Mouse (Mus musculus): ENCODE data around the gene 1700012A03Rik. TPM values are rescaled to one million over a fixed set of nuclear protein-coding genes. Genes with fewer than 3 reads are reported as not detected.

1700012A03Rik gene
- polyA plus RNA-seq (2015; fragmentation: Nextera tagmentation; extraction: Ambion mirVana) = not detected in 2 replicates

GRCm38 (mm10) chr6:32049951-32050345, at the start of gene 1700012A03Rik:
Gene 1700012A03Rik (plus strand): TSS chr6:32050246.
- Histone ChIP-seq H3K27me3 (ENCODE audit: control insufficient read depth, insufficient read depth, low read length) (no peaks in the 10 kb centered on the region), H3K4me1 (ENCODE audit: control insufficient read depth, insufficient read depth, low read length) (no peaks in the 10 kb centered on the region), H3K4me2 (ENCODE audit: low read depth, low read length) (no peak within 1 kb of the TSS), H3K27ac (ENCODE audit: low read length) (no peak within 1 kb of the TSS), H3K9ac (ENCODE audit: low read length) (no peak within 1 kb of the TSS), H3K9me3 (replicated peaks; ENCODE audit: control insufficient read depth, low read length) (no peaks in the 10 kb centered on the region), H3K4me3 (ENCODE audit: low read length) (no peak within 1 kb of the TSS), H3K36me3 (ENCODE audit: control insufficient read depth, insufficient read depth) (no peaks in the 10 kb centered on the region)
- ATAC-seq (replicated peaks; ENCODE audit: extremely low read depth, insufficient read depth, low FRiP score) = no peak
- 65% methylated on average over 3 of the region's 3 CpGs for WGBS

GRCm38 (mm10) chr6:32004228-32004627, 45.8 kb upstream of the 1700012A03Rik start:
- H3K4me2 ChIP-seq (ENCODE audit: low read depth, low read length) = no peak overlapping the region
- no peaks in the 10 kb centered on the region for H3K36me3 ChIP-seq (ENCODE audit: control insufficient read depth, insufficient read depth)
- H3K27me3 ChIP-seq (ENCODE audit: control insufficient read depth, insufficient read depth, low read length) = no peaks in the 10 kb centered on the region
- H3K9me3 ChIP-seq (replicated peaks; ENCODE audit: control insufficient read depth, low read length) = no peaks in the 10 kb centered on the region
- 88% methylated on average over 10 of the region's 10 CpGs for WGBS
- H3K9ac ChIP-seq (ENCODE audit: low read length) = no peak overlapping the region
- no peaks in the 10 kb centered on the region for H3K4me1 ChIP-seq (ENCODE audit: control insufficient read depth, insufficient read depth, low read length)
- H3K4me3 ChIP-seq (ENCODE audit: low read length) = no peak overlapping the region
- no peak for ATAC-seq (replicated peaks; ENCODE audit: extremely low read depth, insufficient read depth, low FRiP score)
- H3K27ac ChIP-seq (ENCODE audit: low read length) = no peak overlapping the region

- H3K27me3 ChIP-seq (ENCODE audit: control insufficient read depth, insufficient read depth, low read length) = no peaks in the 10 kb centered on the region
- ATAC-seq (replicated peaks; ENCODE audit: extremely low read depth, insufficient read depth, low FRiP score) = no peak
- 64% methylated on average over 2 of the region's 2 CpGs for WGBS
These were observed 44.1 kb upstream of the 1700012A03Rik start for GRCm38 (mm10) chr6:32005914-32006313.

DNA sequence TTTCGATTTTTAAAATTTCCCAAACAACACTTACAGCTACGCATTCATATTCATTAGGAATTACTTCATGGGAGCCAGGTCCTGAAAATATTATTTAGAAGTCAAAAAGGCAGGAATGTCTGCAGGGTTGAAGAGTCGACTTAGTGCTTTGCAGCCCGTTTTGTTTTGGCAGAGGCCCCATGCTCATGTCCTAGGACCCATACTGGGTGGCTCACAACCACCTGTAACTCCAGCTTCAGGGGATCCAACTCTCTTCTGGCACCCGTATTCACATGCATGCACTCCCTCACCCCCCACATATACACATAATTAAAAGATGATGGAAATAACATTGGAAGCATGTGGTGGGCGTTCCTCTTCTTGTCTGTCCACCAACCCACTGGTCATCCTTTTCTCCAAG, 43.7 kb upstream of the 1700012A03Rik start:
- H3K4me3 ChIP-seq (ENCODE audit: low read length) = no peak overlapping the region
- no peak overlapping the region for H3K9ac ChIP-seq (ENCODE audit: low read length)
- no peaks in the 10 kb centered on the region for H3K9me3 ChIP-seq (replicated peaks; ENCODE audit: control insufficient read depth, low read length)
- 75% methylated on average over 6 of the region's 6 CpGs for WGBS
- no peaks in the 10 kb centered on the region for H3K36me3 ChIP-seq (ENCODE audit: control insufficient read depth, insufficient read depth)
- H3K4me2 ChIP-seq (ENCODE audit: low read depth, low read length) = no peak overlapping the region
- no peak for ATAC-seq (replicated peaks; ENCODE audit: extremely low read depth, insufficient read depth, low FRiP score)
- no peaks in the 10 kb centered on the region for H3K27me3 ChIP-seq (ENCODE audit: control insufficient read depth, insufficient read depth, low read length)
- H3K27ac ChIP-seq (ENCODE audit: low read length) = no peak overlapping the region
- H3K4me1 ChIP-seq (ENCODE audit: control insufficient read depth, insufficient read depth, low read length) = no peaks in the 10 kb centered on the region

More at GRCm38 (mm10) chr6:32005914-32006313, 44.1 kb upstream of the 1700012A03Rik start:
- Histone ChIP-seq H3K4me2 (ENCODE audit: low read depth, low read length) (no peak overlapping the region), H3K9me3 (replicated peaks; ENCODE audit: control insufficient read depth, low read length) (no peaks in the 10 kb centered on the region), H3K9ac (ENCODE audit: low read length) (no peak overlapping the region), H3K4me3 (ENCODE audit: low read length) (no peak overlapping the region), H3K27ac (ENCODE audit: low read length) (no peak overlapping the region), H3K36me3 (ENCODE audit: control insufficient read depth, insufficient read depth) (no peaks in the 10 kb centered on the region), H3K4me1 (ENCODE audit: control insufficient read depth, insufficient read depth, low read length) (no peaks in the 10 kb centered on the region)

DNA sequence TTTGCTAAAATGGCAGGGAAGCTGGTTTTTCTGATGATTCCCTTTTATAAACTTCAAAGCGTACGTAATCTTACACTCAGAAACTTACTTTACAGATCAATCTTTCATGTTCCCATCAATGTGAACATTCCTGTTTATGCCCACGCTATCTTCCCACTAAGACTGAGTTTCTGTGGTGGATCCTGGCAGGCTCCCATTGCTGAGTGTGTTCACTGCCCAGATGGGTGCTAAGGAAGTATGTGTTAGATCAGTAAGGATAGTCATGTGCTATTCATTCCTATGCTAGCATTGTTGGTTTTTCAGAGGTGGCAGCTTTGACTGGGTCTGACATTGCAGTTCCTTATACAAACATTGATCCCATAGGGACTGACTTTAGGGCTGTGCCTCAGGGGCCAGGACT, 42.7 kb upstream of the 1700012A03Rik start:
- Histone ChIP-seq H3K4me3 (ENCODE audit: low read length) (no peak overlapping the region), H3K9ac (ENCODE audit: low read length) (no peak overlapping the region), H3K9me3 (replicated peaks; ENCODE audit: control insufficient read depth, low read length) (no peaks in the 10 kb centered on the region), H3K27ac (ENCODE audit: low read length) (no peak overlapping the region), H3K4me1 (ENCODE audit: control insufficient read depth, insufficient read depth, low read length) (no peaks in the 10 kb centered on the region), H3K27me3 (ENCODE audit: control insufficient read depth, insufficient read depth, low read length) (no peaks in the 10 kb centered on the region), H3K4me2 (ENCODE audit: low read depth, low read length) (no peak overlapping the region), H3K36me3 (ENCODE audit: control insufficient read depth, insufficient read depth) (no peaks in the 10 kb centered on the region)
- ATAC-seq (replicated peaks; ENCODE audit: extremely low read depth, insufficient read depth, low FRiP score) = no peak
- 84% methylated on average over 3 of the region's 3 CpGs for WGBS

DNA sequence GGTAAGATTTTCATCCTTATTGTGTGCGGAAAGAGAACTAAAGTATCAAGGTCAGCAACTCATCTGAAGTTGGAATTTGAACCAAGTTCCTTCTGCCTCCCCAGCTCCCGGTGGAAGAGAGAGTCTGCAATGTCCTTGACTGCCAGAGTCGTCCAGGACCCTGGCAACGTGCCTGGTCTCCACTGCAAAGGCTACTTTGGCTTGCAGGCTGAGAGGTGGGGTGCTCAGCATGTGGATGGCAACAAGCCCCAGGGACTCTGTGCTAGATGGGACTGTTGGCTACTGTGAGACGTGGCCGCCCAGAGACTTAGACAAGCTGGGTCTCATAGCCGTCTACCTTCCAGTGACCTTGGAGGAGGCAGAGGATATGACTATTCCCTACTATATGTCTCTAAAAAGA, 33.2 kb upstream of the 1700012A03Rik start:
- Histone ChIP-seq H3K9me3 (replicated peaks; ENCODE audit: control insufficient read depth, low read length) (no peaks in the 10 kb centered on the region), H3K4me1 (ENCODE audit: control insufficient read depth, insufficient read depth, low read length) (peaks cover 14% of the 10 kb centered on the region), H3K4me2 (ENCODE audit: low read depth, low read length) (no peak overlapping the region), H3K4me3 (ENCODE audit: low read length) (no peak overlapping the region), H3K27ac (ENCODE audit: low read length) (no peak overlapping the region), H3K9ac (ENCODE audit: low read length) (no peak overlapping the region), H3K27me3 (ENCODE audit: control insufficient read depth, insufficient read depth, low read length) (no peaks in the 10 kb centered on the region), H3K36me3 (ENCODE audit: control insufficient read depth, insufficient read depth) (no peaks in the 10 kb centered on the region)
- no peak for ATAC-seq (replicated peaks; ENCODE audit: extremely low read depth, insufficient read depth, low FRiP score)
- WGBS = 46% methylated on average over 7 of the region's 7 CpGs

GRCm38 (mm10) chr6:32017406-32018104, 32.5 kb upstream of the 1700012A03Rik start:
- no peaks in the 10 kb centered on the region for H3K27me3 ChIP-seq (ENCODE audit: control insufficient read depth, insufficient read depth, low read length)
- 70% methylated on average over 14 of the region's 14 CpGs for WGBS
- H3K9ac ChIP-seq (ENCODE audit: low read length) = no peak overlapping the region
- no peak overlapping the region for H3K4me2 ChIP-seq (ENCODE audit: low read depth, low read length)
- H3K4me1 ChIP-seq (ENCODE audit: control insufficient read depth, insufficient read depth, low read length) = peaks cover 14% of the 10 kb centered on the region
- H3K4me3 ChIP-seq (ENCODE audit: low read length) = no peak overlapping the region
- peak overlapping the region; percentile 46; the same call in 1 of the 2 replicates for H3K27ac ChIP-seq (ENCODE audit: low read length)
- no peak for ATAC-seq (replicated peaks; ENCODE audit: extremely low read depth, insufficient read depth, low FRiP score)
- H3K9me3 ChIP-seq (replicated peaks; ENCODE audit: control insufficient read depth, low read length) = no peaks in the 10 kb centered on the region
- no peaks in the 10 kb centered on the region for H3K36me3 ChIP-seq (ENCODE audit: control insufficient read depth, insufficient read depth)

- Histone ChIP-seq H3K9ac (ENCODE audit: low read length) (no peak overlapping the region), H3K27ac (ENCODE audit: low read length) (peak overlapping the region; percentile 33; the same call in 1 of the 2 replicates), H3K4me3 (ENCODE audit: low read length) (no peak overlapping the region), H3K4me1 (ENCODE audit: control insufficient read depth, insufficient read depth, low read length) (peaks cover 14% of the 10 kb centered on the region), H3K36me3 (ENCODE audit: control insufficient read depth, insufficient read depth) (no peaks in the 10 kb centered on the region), H3K27me3 (ENCODE audit: control insufficient read depth, insufficient read depth, low read length) (no peaks in the 10 kb centered on the region), H3K4me2 (ENCODE audit: low read depth, low read length) (no peak overlapping the region), H3K9me3 (replicated peaks; ENCODE audit: control insufficient read depth, low read length) (no peaks in the 10 kb centered on the region)
- WGBS = 24% methylated on average over 5 of the region's 5 CpGs
- ATAC-seq (replicated peaks; ENCODE audit: extremely low read depth, insufficient read depth, low FRiP score) = peak; percentile 67
These were observed 32.0 kb upstream of the 1700012A03Rik start for GRCm38 (mm10) chr6:32018105-32018446.

DNA sequence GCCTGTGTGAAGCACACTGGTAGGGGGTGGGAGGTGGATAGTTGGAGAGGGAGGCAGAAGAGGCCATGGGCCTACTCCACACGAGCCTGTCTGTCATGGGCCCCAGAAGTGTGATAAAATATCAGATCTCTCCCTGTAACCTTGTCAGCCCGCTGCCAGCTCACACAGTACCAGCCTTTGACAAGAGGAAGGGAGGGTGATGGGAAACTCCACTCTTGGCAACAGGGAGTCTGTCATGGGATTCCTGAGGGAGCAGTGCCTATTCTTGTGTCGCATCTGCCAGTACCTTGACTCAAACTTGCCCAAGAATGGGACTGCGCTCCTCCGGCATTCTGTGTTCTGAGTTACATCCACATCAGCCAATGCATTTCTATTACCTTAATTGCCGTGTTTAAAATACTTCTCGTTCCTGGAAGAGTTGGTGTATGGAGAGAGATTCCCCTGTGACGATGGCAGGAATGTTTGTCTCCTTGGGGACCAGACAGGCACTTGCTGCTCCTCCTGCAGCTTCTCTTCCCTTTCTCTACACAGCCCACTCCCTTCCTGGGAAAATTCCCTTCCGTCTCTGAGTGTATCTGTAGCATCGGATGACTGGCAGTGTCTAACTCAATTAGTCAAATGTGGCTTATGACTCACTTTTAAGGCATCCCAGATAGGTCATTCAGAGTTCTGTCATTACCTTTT, 28.1 kb upstream of the 1700012A03Rik start:
- H3K36me3 ChIP-seq (ENCODE audit: control insufficient read depth, insufficient read depth) = no peaks in the 10 kb centered on the region
- no peaks in the 10 kb centered on the region for H3K27me3 ChIP-seq (ENCODE audit: control insufficient read depth, insufficient read depth, low read length)
- no peak overlapping the region for H3K4me3 ChIP-seq (ENCODE audit: low read length)
- ATAC-seq (replicated peaks; ENCODE audit: extremely low read depth, insufficient read depth, low FRiP score) = no peak
- 49% methylated on average over 10 of the region's 10 CpGs for WGBS
- peaks cover 9% of the 10 kb centered on the region; the same call in 1 of the 2 replicates for H3K4me1 ChIP-seq (ENCODE audit: control insufficient read depth, insufficient read depth, low read length)
- no peak overlapping the region for H3K9ac ChIP-seq (ENCODE audit: low read length)
- H3K9me3 ChIP-seq (replicated peaks; ENCODE audit: control insufficient read depth, low read length) = no peaks in the 10 kb centered on the region; the same call in 1 of the 2 replicates
- H3K4me2 ChIP-seq (ENCODE audit: low read depth, low read length) = no peak overlapping the region
- no peak overlapping the region for H3K27ac ChIP-seq (ENCODE audit: low read length)

Measured in heart, embryonic 16.5 days (tissue).